Mouse (Mus musculus) 416B (cell line): ENCODE results near the gene Tpgs1.
"Not testable (repeated sequence)": the region's sequence is repeated elsewhere in the genome, so short reads cannot be mapped to it uniquely, and the experiment has no call there.

Experiments
- DNase-seq: peaks from one replicate; pipeline ENCODE4 v3.0.0; 2011; ENCODE audit warnings: low read depth

The Tpgs1 gene

DNA sequence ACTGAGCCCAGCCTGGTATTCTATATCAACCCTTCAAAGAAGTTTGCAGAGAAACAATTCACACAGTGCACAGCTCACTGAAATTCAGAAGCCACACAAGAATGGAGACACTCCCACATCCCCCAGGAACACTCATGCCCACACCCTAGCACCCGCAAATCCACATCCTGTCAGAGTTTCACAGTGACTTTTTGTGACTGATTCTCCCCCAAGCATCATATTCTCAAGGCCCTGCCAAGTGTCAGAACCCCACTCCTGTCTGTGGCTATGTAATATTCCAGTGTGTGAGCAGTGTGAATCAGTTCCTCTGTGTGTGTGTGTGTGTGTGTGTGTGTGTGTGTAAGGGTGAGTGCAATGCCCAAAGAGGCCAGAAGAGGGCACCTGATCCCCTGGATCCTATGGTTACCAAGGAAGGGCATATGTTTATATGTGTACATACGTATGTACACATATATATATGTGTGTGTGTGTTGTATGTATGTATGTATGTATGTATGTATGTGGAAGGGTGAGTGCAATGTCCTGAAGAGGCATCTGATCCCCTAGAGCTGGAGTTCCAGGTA, 22.9 kb downstream of the Tpgs1 start:
- no peak for DNase-seq

DNA sequence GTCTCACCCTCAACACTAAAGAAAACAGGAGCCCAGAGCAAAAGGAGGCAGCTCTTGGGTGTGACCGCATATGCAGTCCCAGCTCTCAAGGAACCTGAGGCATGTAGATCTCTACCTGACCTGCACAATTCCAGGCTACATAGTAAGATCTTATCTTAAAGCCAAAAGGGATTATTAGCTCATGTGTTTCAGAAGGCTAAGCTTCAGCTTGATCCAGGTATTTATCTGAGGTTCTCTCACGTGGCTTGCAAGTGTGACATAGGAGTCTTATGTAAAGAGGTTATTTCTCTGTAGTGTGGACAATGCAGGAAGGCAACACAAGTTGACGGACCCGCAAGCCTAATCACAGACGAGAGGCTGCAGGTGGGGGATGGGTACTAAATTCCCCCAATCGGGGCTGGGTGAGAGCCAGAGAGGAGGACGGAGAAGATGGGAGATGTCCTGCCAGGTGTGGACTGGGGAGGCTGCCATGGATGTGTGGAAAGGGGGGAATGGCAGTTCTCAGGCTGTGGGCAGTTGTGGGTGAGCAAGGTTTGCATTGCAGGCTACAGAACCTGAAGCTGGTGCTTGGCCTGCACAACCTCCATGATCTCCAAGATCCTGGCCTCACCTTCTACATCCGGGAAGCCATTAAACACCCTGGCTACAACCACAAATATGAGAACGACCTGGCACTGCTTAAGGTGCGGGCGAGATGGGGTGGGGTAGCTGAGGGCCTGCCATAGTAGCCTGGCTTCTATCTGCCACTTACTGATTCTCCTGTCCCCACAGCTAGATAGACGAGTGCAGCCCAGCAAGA, 24.6 kb downstream of the Tpgs1 start:
- DNase-seq = no peak

DNA sequence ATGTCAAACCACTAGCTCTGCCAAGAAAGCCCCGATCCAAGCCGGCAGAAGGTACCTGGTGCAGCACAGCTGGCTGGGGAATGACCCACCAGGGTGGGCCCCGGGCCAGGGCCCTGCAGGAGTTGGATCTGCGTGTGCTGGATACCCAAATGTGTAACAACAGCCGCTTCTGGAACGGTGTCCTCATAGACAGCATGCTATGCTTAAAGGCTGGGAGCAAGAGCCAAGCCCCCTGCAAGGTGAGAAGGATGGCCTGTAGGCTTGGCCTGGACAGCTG, 25.1 kb downstream of the Tpgs1 start:
- DNase-seq = no peak

DNA sequence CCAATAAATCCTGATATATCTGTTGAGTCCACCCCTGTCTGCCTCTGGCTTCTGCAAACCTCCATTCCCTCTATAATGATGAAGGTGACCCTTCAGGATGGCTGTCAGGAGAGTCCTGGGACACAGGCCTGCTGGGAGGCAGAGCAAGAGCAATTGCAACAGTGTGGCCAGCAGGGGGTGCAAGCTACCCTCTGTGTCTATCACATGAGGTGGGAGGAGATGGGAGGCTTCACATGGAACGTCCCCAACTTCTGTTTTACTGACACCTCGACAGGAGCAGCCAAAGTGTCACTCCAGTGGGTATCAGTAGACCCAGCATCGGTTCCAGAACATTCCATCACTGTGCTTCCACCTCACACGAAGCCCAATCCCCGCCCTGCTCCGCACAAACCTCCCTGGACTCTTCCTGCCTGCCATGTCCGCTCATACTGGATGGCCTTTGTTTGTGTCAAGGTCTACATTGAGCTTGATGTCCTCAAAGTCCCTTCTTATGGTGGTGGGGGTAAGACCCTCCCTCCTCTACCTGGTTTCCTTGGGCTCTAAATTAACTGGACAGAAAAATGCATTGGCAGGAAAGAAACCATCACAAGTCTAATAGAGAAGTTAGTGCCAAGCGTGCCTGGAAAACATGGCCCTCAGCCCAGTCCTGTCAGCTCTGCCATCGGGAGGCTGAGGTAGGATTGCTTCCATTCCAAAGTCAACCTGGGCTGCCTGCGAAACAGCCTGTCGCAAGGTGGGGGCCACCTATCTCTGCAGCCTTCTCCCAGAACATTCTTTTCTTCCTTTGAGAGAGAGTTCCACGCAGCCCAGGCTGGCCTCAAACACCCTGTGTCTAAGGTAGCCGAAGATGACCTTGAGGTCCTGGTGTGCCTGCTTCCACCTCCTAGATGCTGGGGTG, 26.3 kb downstream of the Tpgs1 start:
- peak; percentile 84 for DNase-seq

DNA sequence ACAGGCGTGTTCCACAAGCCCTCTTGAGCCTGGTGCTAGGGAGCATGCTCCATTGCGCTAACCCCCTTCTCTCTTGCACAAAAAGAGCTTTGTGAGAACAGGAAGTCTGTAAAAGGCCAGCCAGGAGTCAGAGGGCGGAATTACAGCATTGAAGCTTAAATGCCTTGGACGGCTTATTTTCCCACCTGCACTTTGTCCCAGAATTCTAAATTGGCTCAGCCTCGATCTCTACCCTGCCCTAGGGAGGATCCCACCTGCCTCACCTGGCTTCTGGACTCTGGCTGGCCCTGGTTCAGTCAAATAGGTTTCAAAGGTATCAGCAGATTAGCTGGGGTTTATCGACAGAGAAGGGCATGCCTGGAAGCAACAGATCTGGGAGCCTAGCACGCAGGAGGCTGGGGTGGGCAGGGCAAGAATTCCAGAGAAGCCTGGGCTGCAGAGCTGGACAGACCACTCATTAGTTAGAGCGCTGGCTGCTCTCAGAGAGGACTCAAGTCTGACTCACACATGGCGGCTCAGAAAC, 27.0 kb downstream of the Tpgs1 start:
- no peak for DNase-seq

DNA sequence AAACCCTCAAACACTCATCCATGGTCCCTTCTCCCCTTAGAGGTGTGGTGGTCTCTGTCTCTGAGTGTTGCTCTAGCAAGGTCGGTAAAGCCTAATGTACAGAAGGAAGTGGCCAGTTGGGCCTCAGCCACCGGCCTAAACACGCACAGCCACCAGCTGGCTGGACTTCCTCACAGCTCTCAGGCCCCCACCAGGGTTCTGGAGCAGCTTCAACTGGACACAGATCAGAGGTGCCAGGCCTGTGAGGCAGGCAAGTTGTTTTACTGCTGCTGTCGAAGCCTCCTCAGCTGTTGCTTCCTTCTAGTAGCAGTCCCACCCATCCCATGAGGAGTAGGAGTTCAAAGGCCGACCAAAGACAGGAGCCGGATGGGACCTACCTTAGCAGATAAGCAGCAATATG, 28.7 kb downstream of the Tpgs1 start:
- no peak for DNase-seq

DNA sequence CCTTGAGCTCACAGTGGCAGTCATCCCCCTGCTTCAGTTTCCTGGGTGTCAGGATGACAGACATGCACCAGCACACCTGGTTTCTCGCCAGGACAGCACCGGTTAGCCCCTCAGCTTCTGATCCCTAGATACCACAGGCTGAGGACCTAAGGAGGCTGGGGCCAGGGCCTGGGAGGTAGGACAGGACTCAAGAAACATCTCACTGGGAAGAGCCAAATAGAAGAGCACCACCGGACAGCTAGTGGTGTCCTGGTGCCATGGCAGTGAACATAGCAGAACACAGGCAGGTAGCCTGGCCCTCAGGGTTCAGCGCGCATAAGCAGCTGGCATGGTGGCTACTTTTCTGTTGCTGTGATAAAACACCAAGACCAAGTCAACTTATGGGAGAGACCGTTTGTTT, 29.3 kb downstream of the Tpgs1 start:
- DNase-seq = no peak

DNA sequence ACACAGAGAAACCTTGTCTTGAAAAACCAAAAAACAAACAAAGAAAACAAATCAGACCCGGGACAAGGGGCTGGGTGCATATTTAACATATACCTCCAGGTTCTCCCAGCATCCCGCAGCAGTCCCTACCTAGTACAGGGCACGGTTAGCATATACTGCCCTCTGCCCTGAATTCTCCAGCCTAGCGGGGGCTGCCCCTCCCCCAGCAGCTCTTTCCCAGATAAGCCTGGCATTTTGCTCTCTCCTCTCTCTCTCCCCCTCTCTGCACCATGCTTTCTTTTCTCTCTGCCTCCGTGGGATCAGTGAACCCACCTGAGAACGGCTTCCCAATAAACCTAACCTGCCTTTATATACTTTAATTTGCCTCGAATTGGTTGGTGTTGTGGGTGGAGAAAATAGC, 31.5 kb downstream of the Tpgs1 start:
- DNase-seq = no peak

DNA sequence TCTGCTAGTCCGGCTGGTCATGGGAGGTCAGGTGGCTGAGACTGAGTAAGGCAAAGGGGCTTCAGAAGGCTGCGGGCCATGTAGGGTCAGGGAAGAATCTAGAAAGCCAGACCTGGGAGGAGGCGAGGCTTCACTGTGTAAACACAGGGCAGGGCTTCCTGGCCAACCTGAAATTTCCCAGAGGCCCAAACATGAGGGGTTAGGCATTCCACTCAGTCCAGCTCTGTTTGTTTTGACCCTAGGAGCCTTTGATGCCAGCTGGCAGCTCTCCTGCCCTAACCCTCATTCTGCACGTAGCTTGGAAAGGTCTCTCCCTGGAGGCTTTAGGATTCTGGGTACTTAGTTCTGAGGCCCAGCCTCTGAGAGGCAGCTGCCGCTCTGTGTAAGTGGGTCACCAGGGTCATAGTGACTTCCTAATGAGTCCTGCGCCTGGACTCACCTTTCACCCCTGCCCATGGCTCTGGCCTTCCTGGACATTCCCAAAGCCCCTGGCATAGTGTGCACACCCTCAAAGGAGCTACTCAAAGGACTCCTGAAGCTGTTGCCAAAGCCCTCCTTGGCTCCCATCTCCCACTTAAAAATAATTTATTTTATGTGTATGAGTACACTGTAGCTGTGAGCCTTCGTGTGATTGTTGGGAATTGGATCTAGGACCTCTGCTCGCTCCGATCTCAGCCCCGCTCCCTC, 32.4 kb downstream of the Tpgs1 start:
- DNase-seq = no peak

DNA sequence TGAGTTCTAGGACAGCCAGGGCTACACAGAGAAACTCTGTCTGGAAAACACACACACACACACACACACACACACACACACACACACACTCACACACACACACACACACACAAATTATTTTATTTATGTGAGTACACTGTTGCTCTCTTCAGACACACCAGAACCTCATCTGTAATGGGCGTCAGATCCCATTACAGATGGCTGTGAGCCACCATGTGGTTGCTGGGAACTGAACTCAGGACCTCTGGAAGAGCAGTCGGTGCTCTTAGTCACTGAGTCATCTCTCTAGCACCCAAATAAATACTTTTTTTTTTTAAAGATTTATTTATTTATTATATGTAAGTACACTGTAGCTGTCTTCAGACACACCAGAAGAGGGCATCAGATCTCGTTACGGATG, 33.8 kb downstream of the Tpgs1 start:
- DNase-seq = not testable (repeated sequence)

DNA sequence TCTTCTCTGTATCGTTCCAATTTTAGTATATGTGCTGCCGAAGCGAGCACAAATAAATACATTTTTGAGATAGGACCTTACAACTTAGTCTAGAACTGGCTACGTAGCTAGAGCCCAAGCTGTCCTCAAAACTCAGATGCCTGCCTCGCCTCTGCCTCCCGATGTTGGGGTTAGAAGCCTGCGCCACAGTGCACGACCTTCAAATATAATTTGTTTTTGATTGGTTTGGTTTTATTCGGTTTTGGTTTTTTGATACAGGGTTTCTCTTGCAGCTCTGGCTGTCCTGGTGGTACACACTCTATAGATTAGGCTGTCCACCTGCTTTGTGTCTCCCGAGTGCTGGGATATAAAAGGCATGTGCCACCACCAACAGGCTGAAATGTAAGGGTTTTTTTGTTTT, 34.4 kb downstream of the Tpgs1 start:
- DNase-seq = no peak

DNA sequence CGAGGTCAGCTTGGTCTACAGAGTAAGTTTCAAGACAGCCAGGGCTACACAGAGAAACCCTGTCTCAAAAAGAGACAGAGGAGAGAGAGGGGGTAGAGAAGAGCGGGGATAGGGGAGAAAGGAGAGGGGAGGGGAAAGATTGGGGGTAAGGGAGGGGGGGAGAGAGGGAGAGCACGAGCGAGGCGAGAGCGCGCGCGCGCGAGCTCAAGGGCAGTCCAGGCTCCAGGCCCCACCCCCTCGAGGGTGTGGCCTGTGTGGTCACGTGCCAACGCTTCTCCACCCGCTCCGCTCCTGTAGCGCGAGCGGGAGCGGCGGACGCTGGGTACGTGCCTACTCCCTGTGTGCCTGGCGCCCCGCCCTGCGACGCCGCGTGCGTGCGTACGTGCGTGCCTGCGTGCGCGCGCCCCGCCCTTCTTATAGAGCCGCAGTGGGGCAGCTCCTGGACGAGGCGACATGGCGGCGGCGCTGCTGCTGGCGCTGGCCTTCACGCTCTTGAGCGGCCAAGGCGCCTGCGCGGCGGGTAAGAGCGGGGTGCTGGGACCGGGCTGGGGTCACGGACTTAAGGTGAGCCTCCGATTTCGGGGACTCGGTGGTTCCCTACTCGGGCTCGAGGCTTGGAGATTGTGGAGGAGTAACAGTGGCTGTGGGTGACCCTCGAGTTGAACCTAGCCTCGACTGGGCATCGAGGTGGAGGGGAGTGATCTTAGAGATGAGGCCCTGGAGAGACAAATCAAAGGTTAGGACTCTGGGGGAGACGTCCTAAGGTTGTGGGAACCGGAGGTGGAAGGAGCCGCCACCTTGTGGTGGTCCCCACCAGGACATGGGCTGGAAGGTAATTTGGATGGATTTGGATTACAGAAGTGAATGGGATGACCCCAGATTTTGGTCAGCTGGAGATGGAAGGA, 35.1 kb downstream of the Tpgs1 start, which contains the start of gene Bsg:
TSS of gene Bsg (plus strand) at position 427 of the 905 bp plus-strand sequence.
- peak; percentile 99 for DNase-seq

DNA sequence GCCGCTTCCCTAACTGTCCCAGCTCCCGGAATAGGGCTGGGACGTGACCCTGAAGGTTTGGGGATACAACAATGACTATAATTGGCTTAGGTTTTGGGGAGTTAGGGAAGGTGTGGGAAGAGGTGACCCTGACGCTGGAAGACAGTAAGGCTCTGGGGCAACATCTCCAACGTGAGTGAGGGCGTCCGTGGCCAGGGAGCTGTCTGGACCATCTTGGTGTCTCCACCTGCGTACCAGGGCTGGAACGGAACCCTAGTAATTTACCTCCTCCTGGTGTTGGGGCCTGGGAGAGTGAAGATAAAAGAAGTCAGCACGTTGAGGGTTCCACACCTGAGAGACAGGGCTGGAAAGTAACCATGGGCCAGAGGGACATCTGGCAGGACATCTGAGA, 35.8 kb downstream of the Tpgs1 start:
- no peak for DNase-seq

DNA sequence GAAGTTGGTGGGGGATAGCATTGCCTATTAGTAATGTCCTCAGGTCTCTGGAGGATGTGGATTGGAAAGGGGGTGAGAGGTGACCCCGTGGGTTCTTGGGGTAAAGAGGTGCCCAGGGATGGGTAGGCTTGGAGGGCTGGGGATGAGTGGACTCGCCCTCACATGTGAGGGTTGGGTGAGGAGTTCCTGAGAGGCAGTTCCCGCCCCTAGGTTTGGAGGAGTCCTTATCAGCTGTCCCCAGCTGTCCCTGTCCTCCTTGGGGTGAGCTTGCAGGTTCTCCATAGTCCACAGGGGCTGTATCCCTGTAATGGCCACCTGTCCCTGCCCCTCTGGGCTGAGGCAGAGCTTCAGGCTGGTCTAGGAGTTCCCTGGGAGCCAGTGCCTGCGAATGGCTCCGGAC, 36.8 kb downstream of the Tpgs1 start:
- DNase-seq = peak; percentile 50

DNA sequence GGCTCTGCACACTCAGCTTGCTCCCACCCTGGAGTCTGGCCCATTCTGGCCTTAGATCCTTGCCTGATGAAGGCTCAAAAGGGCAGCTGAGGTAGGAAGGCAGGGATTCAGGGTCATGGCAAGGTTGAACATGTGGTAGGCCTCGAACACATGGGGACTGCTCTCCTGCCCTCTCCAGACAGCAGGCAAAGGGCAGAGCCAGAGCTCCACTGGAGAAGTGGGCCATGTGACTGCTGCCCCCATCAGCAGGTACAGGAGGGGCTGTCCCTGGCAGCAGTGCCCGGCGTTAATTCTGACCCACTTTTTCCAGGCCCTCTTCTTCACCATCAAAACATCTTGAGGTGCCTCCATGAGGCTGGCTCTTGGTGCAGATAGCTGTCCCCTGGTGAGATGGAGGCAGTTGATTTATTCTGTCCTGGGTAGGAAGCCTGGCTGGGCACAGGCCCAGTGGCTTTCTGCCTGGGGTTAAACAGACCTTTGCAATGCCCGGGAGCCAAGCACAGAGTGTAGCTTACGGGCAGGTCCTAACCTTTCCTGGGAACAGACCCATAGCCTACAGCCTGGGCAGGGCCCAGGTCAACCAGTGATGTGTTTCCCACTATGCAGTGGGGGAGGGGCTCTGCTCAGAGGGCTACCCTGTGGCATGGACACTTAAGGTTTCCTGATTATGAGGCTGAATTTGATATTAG, 37.4 kb downstream of the Tpgs1 start:
- DNase-seq = no peak

DNA sequence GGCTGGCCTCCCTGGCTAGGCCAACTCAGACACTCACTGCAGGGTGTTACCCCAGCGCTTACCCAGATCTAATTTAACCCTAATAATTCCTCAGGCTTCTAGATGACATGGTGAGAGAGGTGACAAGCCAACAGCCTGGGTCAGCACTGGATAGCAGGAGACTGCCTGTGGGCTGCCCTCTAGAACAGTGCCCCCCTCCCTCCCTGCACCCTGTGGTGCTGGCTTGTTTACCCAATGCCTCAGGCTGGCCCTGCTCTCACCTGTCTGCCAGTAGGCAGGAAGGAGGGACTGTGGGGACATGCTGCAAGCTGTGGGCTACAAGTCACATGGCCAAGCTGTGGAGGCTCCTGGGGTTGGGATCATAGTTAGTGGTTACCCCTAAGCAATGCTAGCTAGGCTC, 38.0 kb downstream of the Tpgs1 start:
- no peak for DNase-seq

DNA sequence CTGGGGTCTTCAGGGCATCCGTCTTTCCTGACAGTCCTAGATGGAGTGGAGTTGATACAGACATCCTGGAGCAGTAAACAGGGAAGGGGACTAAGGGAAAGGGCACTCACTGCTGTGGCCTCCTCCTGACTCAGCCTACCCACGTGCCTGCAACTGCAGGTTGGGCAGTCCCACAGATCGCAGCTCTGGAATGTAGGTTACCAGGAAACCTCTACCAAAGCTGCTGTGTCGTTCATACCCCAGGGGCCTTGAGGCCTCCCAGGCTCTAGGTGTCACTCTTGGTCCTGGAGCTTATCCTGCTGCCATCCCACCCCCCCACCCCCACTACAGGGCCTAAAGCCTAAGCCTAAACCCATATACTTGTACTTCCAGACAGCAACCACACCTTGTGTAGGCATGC, 38.6 kb downstream of the Tpgs1 start:
- DNase-seq = no peak

DNA sequence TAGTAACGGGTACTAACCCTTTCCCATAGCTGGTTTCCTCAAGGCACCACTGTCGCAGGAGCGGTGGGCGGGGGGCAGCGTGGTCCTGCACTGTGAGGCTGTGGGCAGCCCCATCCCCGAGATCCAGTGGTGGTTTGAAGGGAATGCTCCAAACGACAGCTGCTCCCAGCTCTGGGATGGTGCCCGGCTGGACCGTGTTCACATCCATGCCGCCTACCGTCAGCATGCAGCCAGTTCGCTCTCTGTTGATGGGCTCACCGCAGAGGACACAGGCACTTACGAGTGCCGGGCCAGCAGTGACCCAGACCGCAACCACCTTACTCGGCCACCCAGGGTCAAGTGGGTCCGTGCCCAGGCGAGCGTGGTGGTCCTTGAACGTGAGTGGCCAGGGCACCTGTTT, 39.5 kb downstream of the Tpgs1 start:
- DNase-seq = no peak

DNA sequence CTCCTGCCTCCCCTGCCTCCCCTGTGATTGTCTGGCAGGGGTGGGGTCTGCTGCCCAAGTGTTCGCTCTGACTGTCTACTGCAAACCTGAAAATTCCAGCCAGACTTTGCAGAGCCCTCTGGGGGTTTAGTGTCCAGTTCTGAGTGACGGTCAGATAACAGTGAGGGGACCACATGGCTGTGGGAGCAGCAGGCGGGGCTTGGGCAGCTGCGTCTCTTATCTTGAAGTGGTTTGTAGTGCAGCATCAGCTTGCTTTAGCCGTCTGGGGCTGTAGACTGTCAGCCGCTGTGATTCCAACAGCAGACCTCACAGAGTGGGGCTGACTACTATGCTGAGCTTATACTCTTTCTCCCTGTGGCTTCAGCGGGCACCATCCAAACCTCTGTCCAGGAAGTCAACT, 40.1 kb downstream of the Tpgs1 start:
- DNase-seq = no peak

DNA sequence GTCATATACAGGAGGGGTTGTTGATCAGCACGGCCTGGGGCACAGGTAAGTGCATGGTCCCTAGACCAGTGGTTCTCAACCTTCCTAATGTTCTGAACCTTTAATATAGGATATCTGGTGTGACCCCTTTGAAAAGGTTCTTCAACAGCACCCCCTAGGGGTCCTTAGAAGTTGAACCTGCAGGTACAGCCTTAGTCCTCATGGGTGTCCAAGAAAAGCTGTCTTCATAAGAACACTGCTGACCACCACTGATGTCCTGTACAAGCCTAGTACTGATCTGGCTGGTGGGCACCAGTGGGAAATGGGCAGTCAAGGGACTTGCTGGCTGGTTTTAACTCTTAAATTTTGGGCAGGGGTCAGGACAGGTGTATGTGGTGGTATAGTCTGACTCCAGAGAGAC, 42.9 kb downstream of the Tpgs1 start:
- DNase-seq = peak; percentile 80
